Mouse (Mus musculus): ENCODE data around the gene Sycp3.
A peak's percentile ranks its signal among the peaks of the same experiment; 100 is the strongest.
"Not testable (repeated sequence)": the region's sequence is repeated elsewhere in the genome, so short reads cannot be mapped to it uniquely, and the experiment has no call there.

Sycp3 gene

GRCm38 (mm10) chr10:88501370-88501769 is 42.0 kb downstream of the Sycp3 start:
- DNase-seq (ENCODE audit: low spot score): no peak

DNA sequence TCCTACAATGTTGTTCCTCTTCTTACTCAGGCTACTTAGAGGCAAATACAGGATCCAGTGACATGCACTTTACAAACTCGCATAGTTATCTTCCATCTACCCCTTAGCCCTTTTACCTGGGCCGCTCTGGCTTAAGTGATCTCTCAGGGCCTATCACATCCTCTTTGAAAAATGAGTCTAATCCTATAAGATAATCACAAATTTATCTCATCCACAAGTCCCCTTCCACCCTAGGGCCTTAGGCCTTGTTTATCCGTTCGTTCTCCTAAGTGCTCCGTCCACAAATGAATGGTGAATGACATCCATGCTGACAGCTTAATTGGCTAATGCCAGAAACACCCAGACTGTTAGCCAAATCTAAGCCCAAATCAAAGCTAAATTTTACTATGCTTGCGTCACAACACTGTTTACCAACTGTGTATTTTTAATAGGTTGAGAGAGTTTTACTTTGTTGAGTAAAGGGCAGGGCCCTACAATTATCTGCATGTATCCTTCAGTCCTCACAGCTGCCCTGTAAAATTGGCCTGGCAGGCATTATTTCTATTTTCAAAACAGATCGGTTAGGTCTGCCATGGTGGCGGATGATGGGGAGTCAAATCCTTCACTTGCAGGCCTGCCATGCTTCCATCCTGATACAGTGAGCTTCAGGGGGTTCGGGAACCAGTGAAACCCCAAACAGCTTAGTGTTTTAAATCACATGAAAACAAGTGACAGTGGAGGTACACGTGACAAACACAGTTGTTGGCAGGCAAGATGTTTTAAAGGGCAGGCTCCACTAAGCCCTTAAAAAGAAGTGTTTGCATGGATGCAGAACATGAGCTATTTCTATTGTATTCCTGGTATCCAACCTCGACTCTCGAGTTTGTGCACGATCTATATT is 42.8 kb downstream of the Sycp3 start:
- DNase-seq (ENCODE audit: low spot score): no peak

DNA sequence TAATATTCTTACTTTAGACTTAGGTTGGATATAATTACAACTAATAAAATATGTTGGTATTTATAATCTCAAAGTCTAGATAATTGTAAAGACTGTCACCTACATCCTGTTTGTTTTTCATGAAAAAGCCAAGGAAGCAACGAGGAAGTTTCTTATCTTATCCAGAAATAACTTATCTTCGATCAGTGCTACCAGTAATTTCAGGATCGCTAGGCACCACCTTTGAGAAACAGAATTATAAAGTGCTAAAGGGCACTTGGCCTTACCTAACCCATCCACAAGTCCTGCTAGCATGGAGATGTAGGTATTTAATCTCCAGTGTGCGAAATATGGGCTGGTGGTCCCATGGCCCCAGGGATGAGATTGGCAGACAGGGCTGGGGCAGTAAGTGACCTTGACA is 43.5 kb downstream of the Sycp3 start:
- DNase-seq (ENCODE audit: low spot score): no peak

GRCm38 (mm10) chr10:88503421-88504314 is 44.3 kb downstream of the Sycp3 start, which contains the start of gene Chpt1:
Gene Chpt1, minus strand, starts transcription at chr10:88504073.
- peak; percentile 67 for DNase-seq (ENCODE audit: low spot score)

- DNase-seq (ENCODE audit: low spot score): no peak
These were observed 45.1 kb downstream of the Sycp3 start for GRCm38 (mm10) chr10:88504481-88504880.

- no peak for DNase-seq (ENCODE audit: low spot score)
These were observed 45.9 kb downstream of the Sycp3 start for GRCm38 (mm10) chr10:88505256-88505655.

- DNase-seq (ENCODE audit: low spot score): no peak
These were observed 48.3 kb downstream of the Sycp3 start for GRCm38 (mm10) chr10:88507691-88508143.

DNA sequence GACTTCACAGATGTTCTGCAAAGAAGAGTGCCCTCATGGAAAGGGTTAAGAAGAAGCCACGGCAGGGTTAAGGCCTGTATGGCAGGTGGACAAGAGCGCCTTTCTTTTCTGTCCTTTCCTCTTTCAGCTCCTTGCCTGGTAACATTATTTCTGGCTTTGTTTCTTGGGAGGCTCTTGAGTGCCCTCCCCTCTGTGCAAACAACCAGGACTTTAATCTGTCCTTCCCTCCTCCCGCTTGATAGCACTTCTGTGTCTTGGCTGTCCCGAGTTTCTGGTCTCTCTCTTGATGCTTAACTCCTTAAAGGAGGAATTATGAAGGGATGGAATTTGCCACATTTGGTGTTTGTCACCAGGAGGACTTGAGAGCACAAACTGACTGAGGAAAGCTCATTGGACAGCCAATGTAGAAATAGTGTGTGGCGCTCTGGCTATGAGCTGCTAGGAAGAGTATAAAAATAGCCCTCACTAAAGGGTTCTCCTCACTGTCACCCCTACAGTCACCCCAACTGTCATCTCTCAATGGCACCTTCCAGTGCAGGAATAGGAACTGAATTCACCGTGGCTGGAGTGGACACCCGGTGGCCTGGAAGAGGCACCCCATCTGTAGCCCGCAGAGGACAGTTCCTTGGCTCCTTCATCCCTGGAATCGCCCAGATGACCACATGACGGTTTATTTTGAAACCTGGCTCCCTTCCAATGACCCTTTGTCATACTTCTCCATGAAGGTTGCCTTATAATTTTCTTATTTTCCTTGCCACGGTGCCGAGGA is 51.3 kb downstream of the Sycp3 start:
- no peak for DNase-seq (ENCODE audit: low spot score)

GRCm38 (mm10) chr10:88511355-88511754 is 52.0 kb downstream of the Sycp3 start:
- DNase-seq (ENCODE audit: low spot score): no peak

- DNase-seq (ENCODE audit: low spot score): no peak
These were observed 54.3 kb downstream of the Sycp3 start for GRCm38 (mm10) chr10:88513574-88514135.

- no peak for DNase-seq (ENCODE audit: low spot score)
These were observed 55.1 kb downstream of the Sycp3 start for GRCm38 (mm10) chr10:88514495-88514894.

GRCm38 (mm10) chr10:88515049-88515448 is 55.7 kb downstream of the Sycp3 start:
- not testable (repeated sequence) for DNase-seq (ENCODE audit: low spot score)

DNA sequence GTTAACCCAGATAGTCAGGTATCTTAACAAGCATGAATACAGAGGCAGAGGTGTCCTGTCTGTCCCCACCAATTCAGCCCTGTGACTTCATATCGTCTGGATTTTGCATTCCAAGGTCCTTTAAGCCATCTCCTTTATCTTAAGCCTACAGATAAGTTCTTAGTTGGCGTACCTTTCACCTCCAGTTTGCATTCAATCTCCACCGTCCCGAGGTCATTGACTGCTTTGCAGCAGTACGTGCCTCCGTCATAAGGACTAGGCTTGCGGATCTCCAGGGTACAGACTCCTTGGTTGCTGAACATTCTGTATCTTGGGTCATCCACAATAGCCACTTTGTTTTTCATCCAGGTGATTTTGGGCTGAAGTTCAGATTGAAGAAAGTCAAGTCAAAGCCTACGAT is 63.4 kb downstream of the Sycp3 start:
- DNase-seq (ENCODE audit: low spot score): no peak
